Mouse (Mus musculus) liver, embryonic 14.5 days (tissue): ENCODE results near the gene Apba3. TPM values are rescaled to one million over a fixed set of nuclear protein-coding genes. Genes with fewer than 3 reads are reported as not detected.

Experiments used
- ATAC-seq: fragments of 200-750 bp; cut with Nextera tagmentation; 2 replicates; pipeline ENCODE4 v1.8.0; 2017; ENCODE audit warnings: moderate number of reproducible peaks, mild to moderate bottlenecking, moderate library complexity; ENCODE audit not compliant: insufficient read depth
- DNase-seq, 3 experiments: peaks; one replicate each; pipeline ENCODE4 v3.0.0-alpha.2; 2012 to 2013; ENCODE audit warnings: low read depth in 3 of 3, low spot score in 3 of 3
- H3K27ac ChIP-seq: fragments of 300-500 bp; sonication (generic); 2 replicates; pipeline ENCODE4 v1.5.1; 2014; ENCODE audit warnings: moderate library complexity, mild to moderate bottlenecking, control low read depth, inconsistent platforms
- H3K27me3 ChIP-seq: fragments of 300-500 bp; sonication (generic); 2 replicates; pipeline ENCODE4 v1.6.1; 2014; ENCODE audit warnings: mild to moderate bottlenecking, low read length, moderate library complexity; ENCODE audit not compliant: control insufficient read depth, insufficient read depth
- H3K36me3 ChIP-seq: fragments of 300-500 bp; sonication (generic); replicated peaks from 2 replicates; pipeline ENCODE4 v1.6.1; 2014; ENCODE audit warnings: low read depth; ENCODE audit not compliant: control insufficient read depth, insufficient read depth
- H3K4me1 ChIP-seq, 2 experiments: fragments of 200-500 bp in 1 of 2; fragments of 300-500 bp in 1 of 2; sonication (generic) in 1 of 2; replicated peaks; 2 replicates each; pipeline ENCODE4 v1.6.1; 2012 to 2014; ENCODE audit warnings: antibody characterized with exemption in 1 of 2, inconsistent platforms in 1 of 2, low read length in 1 of 2; ENCODE audit not compliant: control insufficient read depth in 2 of 2, insufficient read depth in 2 of 2
- H3K4me2 ChIP-seq: fragments of 300-500 bp; sonication (generic); 2 replicates; pipeline ENCODE4 v1.6.1; 2014; ENCODE audit warnings: low read depth, mild to moderate bottlenecking, control low read depth, moderate library complexity
- H3K4me3 ChIP-seq, 2 experiments: fragments of 200-500 bp in 1 of 2; fragments of 300-500 bp in 1 of 2; sonication (generic) in 1 of 2; 2 replicates each; pipeline ENCODE4 v1.5.1; 2012 to 2014; ENCODE audit warnings: low read depth in 2 of 2, low read length in 2 of 2, mild to moderate bottlenecking in 2 of 2, control low read depth in 1 of 2, inconsistent platforms in 1 of 2, moderate library complexity in 1 of 2; ENCODE audit not compliant: insufficient read depth in 1 of 2
- H3K9ac ChIP-seq: fragments of 300-500 bp; sonication (generic); replicated peaks from 2 replicates; pipeline ENCODE4 v1.6.1; 2014; ENCODE audit warnings: mild to moderate bottlenecking, control low read depth, moderate library complexity
- H3K9me3 ChIP-seq: fragments of 300-500 bp; sonication (generic); 2 replicates; pipeline ENCODE4 v1.6.1; 2016; ENCODE audit warnings: low read length, mixed read lengths; ENCODE audit not compliant: control insufficient read depth
- CTCF ChIP-seq: IDR thresholded peaks from 2 replicates; pipeline ENCODE4 v1.5.1; 2016; ENCODE audit warnings: antibody characterized with exemption, low read depth, control low read depth
- EP300 ChIP-seq: IDR thresholded peaks from 2 replicates; pipeline ENCODE4 v1.6.1; 2016; ENCODE audit warnings: antibody characterized with exemption, low read depth
- WGBS: fragments of 180-500 bp; shearing (Covaris S2); extraction: QIAGEN DNeasy Blood & Tissue Kit; methylation state at CpG from one replicate; pipeline ENCODE4 v1.1.7; 2014; ENCODE audit not compliant: insufficient replicate concordance; 5-methylcytosine and 5-hydroxymethylcytosine counted together
- polyA plus RNA-seq, 2 experiments: library from polyadenylated mRNA; depleted of rRNA in 1 of 2; stranded (reverse) in 1 of 2; unstranded in 1 of 2; fragments of >200 nt; fragmentation: Nextera tagmentation in 1 of 2; extraction: Ambion mirVana in 1 of 2; gene quantifications; 2 replicates each; pipeline versions ENCODE4 v1.2.1 to v1.2.3; 2012 to 2014

The Apba3 gene
- polyA plus RNA-seq, 2 experiments, result 14.3 to 15.7 TPM

DNA sequence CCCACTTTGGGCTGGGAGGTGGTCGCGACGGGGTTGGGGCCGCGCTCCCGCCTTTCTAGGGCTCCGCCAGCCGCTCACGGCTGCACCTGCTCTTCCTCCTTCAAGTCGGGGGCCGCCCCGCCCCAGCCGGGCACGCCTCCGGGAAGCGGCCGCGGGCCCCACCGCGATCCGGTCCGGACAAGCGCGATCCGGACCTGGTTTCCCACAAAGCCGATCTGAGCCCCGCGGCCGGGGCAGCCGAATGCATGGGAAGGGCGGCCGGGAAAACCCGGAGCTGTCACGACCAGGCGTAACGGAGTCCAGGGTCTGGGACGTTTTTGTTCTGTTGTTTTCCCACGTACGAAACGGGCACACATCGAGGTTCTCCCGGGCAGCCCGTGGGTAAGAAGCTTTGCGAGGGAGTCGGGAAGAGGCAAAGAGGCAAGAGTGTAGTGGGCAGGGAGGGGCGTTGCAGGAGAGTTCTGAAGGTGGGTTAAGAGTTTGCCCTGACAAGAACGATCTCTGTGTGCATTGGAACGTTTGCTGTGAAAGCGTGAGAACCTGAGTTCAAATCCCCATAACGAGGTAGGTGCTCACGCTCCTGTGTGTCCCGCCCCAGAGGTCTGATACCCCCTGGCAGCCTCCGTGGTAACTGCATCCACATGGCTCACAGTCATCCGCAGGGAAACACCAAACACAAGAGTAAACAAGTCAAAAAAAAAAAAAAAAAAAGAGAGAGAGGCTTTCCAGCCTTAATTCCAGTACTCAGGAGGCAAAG is 19.1 kb downstream of the Apba3 start:
- Histone ChIP-seq H3K9ac (peak overlapping the region; percentile 21), H3K27ac (no peak overlapping the region), H3K4me2 (peak overlapping the region; percentile 64), H3K9me3 (no peaks in the 10 kb centered on the region), H3K4me1 (peaks cover 5 to 8% of the 10 kb centered on the region in 2 experiments; a peak in 2 of 4 replicates), H3K36me3 (no peaks in the 10 kb centered on the region), H3K27me3 (peaks cover 24% of the 10 kb centered on the region), H3K4me3 (peak overlapping the region; percentile 35 to 58)
- ATAC-seq (peak; percentile 73), DNase-seq (peak; percentile 66 to 73 (median 72))
- WGBS, result 2% methylated on average over 54 of the region's 54 CpGs
- TF ChIP-seq CTCF, result no peak
- TF ChIP-seq EP300, result peak; percentile 40; the same call in 1 of the 2 replicates

DNA sequence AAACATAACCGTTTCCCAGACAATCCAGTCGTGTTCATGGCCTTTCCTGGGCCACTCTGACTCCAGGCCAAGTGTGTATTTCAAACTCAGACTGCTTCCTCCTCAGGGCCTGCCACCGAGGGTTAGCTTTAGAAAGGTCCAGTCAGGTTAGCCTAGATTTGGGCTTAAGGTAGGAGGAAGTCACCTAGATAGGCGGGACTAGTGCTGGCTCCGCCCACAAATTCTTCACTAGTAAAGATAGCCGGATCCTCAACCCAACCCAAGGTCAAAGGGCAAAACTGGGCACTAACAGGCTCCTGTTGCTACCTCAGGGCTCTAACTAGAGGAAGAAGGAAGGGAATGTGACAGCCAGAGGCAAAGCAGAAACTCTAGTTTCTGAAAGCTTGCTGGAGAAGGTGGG is 19.8 kb downstream of the Apba3 start:
- Histone ChIP-seq H3K4me3 (no peak overlapping the region), H3K9ac (no peak overlapping the region), H3K4me2 (peak overlapping the region; percentile 64), H3K9me3 (no peaks in the 10 kb centered on the region), H3K4me1 (peaks cover 7 to 13% of the 10 kb centered on the region in 2 experiments; a peak in 2 of 4 replicates), H3K27me3 (peaks cover 21% of the 10 kb centered on the region), H3K27ac (no peak overlapping the region), H3K36me3 (no peaks in the 10 kb centered on the region)
- WGBS, result 31% methylated on average over 6 of the region's 6 CpGs
- no peak for DNase-seq
- no peak for ATAC-seq
- TF ChIP-seq EP300 (no peak), CTCF (no peak)

GRCm38 (mm10) chr10:81287513-81288157 is 20.9 kb downstream of the Apba3 start:
- Histone ChIP-seq H3K4me2 (no peak overlapping the region), H3K27me3 (peaks cover 21% of the 10 kb centered on the region), H3K36me3 (no peaks in the 10 kb centered on the region), H3K9ac (no peak overlapping the region), H3K4me1 (peaks cover 10 to 20% of the 10 kb centered on the region in 2 experiments; a peak in 3 of 4 replicates), H3K9me3 (no peaks in the 10 kb centered on the region), H3K4me3 (no peak overlapping the region), H3K27ac (no peak overlapping the region)
- WGBS, result 57% methylated on average over 8 of the region's 8 CpGs
- ATAC-seq (no peak), DNase-seq (peak; percentile 49 to 62 (median 51))
- TF ChIP-seq CTCF (peak; percentile 99), EP300 (no peak)

- H3K9me3 ChIP-seq, result no peaks in the 10 kb centered on the region
- WGBS, result 21% methylated on average over 6 of the region's 6 CpGs
- no peak for DNase-seq
- H3K4me1 ChIP-seq, result peaks cover 10 to 20% of the 10 kb centered on the region in 2 experiments; a peak in 3 of 4 replicates
- H3K27me3 ChIP-seq, result peaks cover 21% of the 10 kb centered on the region
- TF ChIP-seq EP300 (no peak), CTCF (peak; percentile 80)
- no peak overlapping the region for H3K9ac ChIP-seq
- no peak for ATAC-seq
- no peak overlapping the region for H3K4me2 ChIP-seq
- H3K4me3 ChIP-seq, result no peak overlapping the region
- no peak overlapping the region for H3K27ac ChIP-seq
- H3K36me3 ChIP-seq, result no peaks in the 10 kb centered on the region
Measured at GRCm38 (mm10) chr10:81288601-81289000, 21.8 kb downstream of the Apba3 start.

DNA sequence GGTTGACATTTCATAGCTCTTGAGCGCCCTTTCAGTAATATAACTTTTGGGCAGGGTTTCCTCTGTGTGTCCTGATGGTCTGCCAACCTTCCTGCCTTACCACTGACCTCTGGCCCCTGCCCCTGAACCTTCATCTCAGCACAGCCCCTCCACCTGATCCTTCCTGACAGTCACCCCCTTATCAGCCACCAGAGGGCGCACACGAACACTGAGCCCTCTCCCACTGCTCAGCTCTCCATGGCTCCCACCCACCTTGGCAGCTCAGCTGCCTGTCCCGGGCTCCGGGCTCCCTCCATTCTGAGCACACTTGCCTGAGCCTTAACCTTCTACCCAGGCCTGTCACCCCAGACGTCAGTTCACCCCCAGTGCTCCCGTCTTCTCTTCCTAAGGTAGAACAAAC is 22.5 kb downstream of the Apba3 start:
- Histone ChIP-seq H3K36me3 (no peaks in the 10 kb centered on the region), H3K4me3 (no peak overlapping the region), H3K27ac (no peak overlapping the region), H3K4me2 (no peak overlapping the region), H3K4me1 (peaks cover 15 to 27% of the 10 kb centered on the region in 2 experiments), H3K9me3 (no peaks in the 10 kb centered on the region), H3K9ac (no peak overlapping the region), H3K27me3 (peaks cover 14% of the 10 kb centered on the region)
- DNase-seq, result peak in 1 of 3 experiments; percentile 47
- WGBS, result 8% methylated on average over 7 of the region's 7 CpGs
- no peak for ATAC-seq
- no peak for TF ChIP-seq EP300
- TF ChIP-seq CTCF, result peak; percentile 96
